Mouse (Mus musculus) B cell, adult 62 days (primary cell): ENCODE data around the gene Serpinb11. TPM values are rescaled to one million over a fixed set of nuclear protein-coding genes. Genes with fewer than 3 reads are reported as not detected.

ENCODE experiments used
- total RNA-seq: library from RNA; stranded (reverse); gene quantifications from 4 replicates; pipeline ENCODE4 v1.2.4, GENCODE M21; 2023

Serpinb11 gene
- not detected in 4 replicates for total RNA-seq

DNA sequence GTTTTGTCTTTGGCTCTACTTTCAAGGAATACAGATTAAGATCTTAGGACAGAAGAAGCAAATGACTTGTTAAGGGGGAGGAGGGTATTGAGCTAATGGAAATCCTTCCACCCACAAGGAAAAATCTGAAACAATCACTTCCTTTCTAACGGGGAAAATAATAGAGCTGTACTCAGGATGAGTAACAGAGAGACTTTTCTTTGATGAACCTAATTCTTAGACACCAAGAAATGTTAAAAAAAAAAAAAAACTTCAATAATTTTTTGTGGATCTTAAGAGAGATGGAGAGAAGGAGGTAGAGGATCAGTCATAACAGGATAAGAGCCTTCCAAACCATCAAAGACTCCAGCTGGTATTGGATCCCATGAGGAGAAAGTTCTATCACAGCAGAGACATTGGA, at the start of gene Serpinb11:
TSS of gene Serpinb11 (plus strand) at position 301 of the 400 bp plus-strand sequence.

DNA sequence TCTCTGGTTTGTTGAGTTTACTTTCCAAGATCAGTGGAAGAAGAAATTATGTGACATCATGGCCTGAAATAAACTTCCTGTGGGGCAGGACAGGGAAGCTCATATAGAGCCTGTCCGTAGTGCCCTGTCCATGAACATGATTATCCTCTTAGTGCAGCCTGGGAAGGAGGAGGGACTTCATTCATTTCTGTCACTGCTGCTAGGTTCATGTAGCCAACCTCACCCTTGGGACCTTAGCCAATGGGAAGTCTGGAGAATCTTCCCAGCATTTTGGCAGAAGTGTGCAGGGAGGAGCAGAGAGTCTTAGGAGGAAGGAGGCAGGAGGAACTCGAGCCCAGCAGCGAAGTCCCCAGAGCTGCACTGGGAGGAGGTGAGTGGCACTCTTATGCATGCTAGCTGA, 38.4 kb downstream of the Serpinb11 start, which contains the start of gene Serpinb7:
TSS of gene Serpinb7 (plus strand) at position 301 of the 400 bp plus-strand sequence.

Other genes starting within 250 kb of the Serpinb11 start
- gene Serpinb3b, start 82.8 kb upstream of the Serpinb11 start, total RNA-seq: not detected in 4 replicates
- gene Serpinb3c, start 82.8 kb upstream of the Serpinb11 start, total RNA-seq: not detected in 4 replicates
- gene Serpinb7, start 38.5 kb downstream of the Serpinb11 start, total RNA-seq: 0.28 to 0.72 TPM in 2 of 4 replicates, not detected in the others
- gene Serpinb2, start 150.2 kb downstream of the Serpinb11 start, total RNA-seq: not detected in 4 replicates
- 0.36 TPM in 1 of 4 replicates, not detected in the others for gene Serpinb8, start 228.8 kb downstream of the Serpinb11 start, total RNA-seq